Mouse (Mus musculus): ENCODE data around the gene Setdb1. TPM values are rescaled to one million over a fixed set of nuclear protein-coding genes. Genes with fewer than 3 reads are reported as not detected.
"Not testable (repeated sequence)": the region's sequence is repeated elsewhere in the genome, so short reads cannot be mapped to it uniquely, and the experiment has no call there.

Gene Setdb1
- polyA plus RNA-seq, 1 experiment from 2014 or later: 63.7 TPM

- no peak for ATAC-seq (ENCODE audit: insufficient number of reproducible peaks, insufficient read depth, low FRiP score, low TSS enrichment, low read depth)
- Histone ChIP-seq H3K4me2 (no peak overlapping the region), H3K4me3 (replicated peaks) (no peak overlapping the region), H3K9ac (replicated peaks) (no peak overlapping the region), H3K27me3 (no peaks in the 10 kb centered on the region), H3K36me3 (peaks cover 93% of the 10 kb centered on the region), H3K4me1 (replicated peaks) (no peaks in the 10 kb centered on the region), H3K27ac (no peak overlapping the region), H3K9me3 (peaks cover 7% of the 10 kb centered on the region; the same call in 1 of the 2 replicates)
- WGBS: 93% methylated on average over 7 of the region's 7 CpGs
Observed at GRCm38 (mm10) chr3:95346454-95346853, 10.5 kb downstream of the Setdb1 start.

GRCm38 (mm10) chr3:95343356-95344000, 13.5 kb downstream of the Setdb1 start:
- H3K27ac ChIP-seq; H3K9me3 ChIP-seq; H3K4me3 ChIP-seq (replicated peaks); ATAC-seq (ENCODE audit: insufficient number of reproducible peaks, insufficient read depth, low FRiP score, low TSS enrichment, low read depth); H3K4me2 ChIP-seq; H3K4me1 ChIP-seq (replicated peaks); H3K27me3 ChIP-seq; H3K9ac ChIP-seq (replicated peaks): not testable (repeated sequence)
- 96% methylated on average over 9 of the region's 9 CpGs for WGBS
- H3K36me3 ChIP-seq: peaks cover 94% of the 10 kb centered on the region

GRCm38 (mm10) chr3:95338251-95338650, 18.8 kb downstream of the Setdb1 start:
- ATAC-seq (ENCODE audit: insufficient number of reproducible peaks, insufficient read depth, low FRiP score, low TSS enrichment, low read depth): no peak
- no peak overlapping the region for H3K27ac ChIP-seq
- WGBS: 95% methylated on average over 4 of the region's 4 CpGs
- peaks cover 100% of the 10 kb centered on the region for H3K36me3 ChIP-seq
- H3K4me2 ChIP-seq: no peak overlapping the region
- no peak overlapping the region for H3K4me3 ChIP-seq (replicated peaks)
- no peaks in the 10 kb centered on the region for H3K27me3 ChIP-seq
- no peak overlapping the region for H3K9ac ChIP-seq (replicated peaks)
- H3K4me1 ChIP-seq (replicated peaks): no peaks in the 10 kb centered on the region
- H3K9me3 ChIP-seq: 0 out of 2 replicates have a peak, but pooled peaks cover 3% of the 10 kb centered on the region

- Histone ChIP-seq H3K27ac (no peak overlapping the region), H3K4me2 (no peak overlapping the region), H3K4me3 (replicated peaks) (no peak overlapping the region), H3K9me3 (0 out of 2 replicates have a peak, but pooled peaks cover 3% of the 10 kb centered on the region), H3K27me3 (no peaks in the 10 kb centered on the region), H3K36me3 (peaks cover 100% of the 10 kb centered on the region), H3K4me1 (replicated peaks) (no peaks in the 10 kb centered on the region), H3K9ac (replicated peaks) (no peak overlapping the region)
- ATAC-seq (ENCODE audit: insufficient number of reproducible peaks, insufficient read depth, low FRiP score, low TSS enrichment, low read depth): no peak
- WGBS: 97% methylated on average over 4 of the region's 4 CpGs
Observed at GRCm38 (mm10) chr3:95337345-95337744, 19.7 kb downstream of the Setdb1 start.

- no peak overlapping the region for H3K9ac ChIP-seq (replicated peaks)
- WGBS: 86% methylated on average over 1 of the region's 1 CpGs
- H3K27ac ChIP-seq: no peak overlapping the region
- peaks cover 92% of the 10 kb centered on the region for H3K36me3 ChIP-seq
- no peak overlapping the region for H3K4me2 ChIP-seq
- ATAC-seq (ENCODE audit: insufficient number of reproducible peaks, insufficient read depth, low FRiP score, low TSS enrichment, low read depth): no peak
- H3K4me1 ChIP-seq (replicated peaks): no peaks in the 10 kb centered on the region
- no peak overlapping the region for H3K4me3 ChIP-seq (replicated peaks)
- no peaks in the 10 kb centered on the region for H3K9me3 ChIP-seq
- no peaks in the 10 kb centered on the region for H3K27me3 ChIP-seq
Observed at GRCm38 (mm10) chr3:95331528-95331927, 25.5 kb downstream of the Setdb1 start.

GRCm38 (mm10) chr3:95328803-95329404, 28.1 kb downstream of the Setdb1 start:
- Histone ChIP-seq H3K4me2 (no peak overlapping the region), H3K36me3 (peaks cover 92% of the 10 kb centered on the region), H3K4me3 (replicated peaks) (no peak overlapping the region), H3K9me3 (no peaks in the 10 kb centered on the region), H3K27ac (no peak overlapping the region), H3K27me3 (no peaks in the 10 kb centered on the region), H3K4me1 (replicated peaks) (no peaks in the 10 kb centered on the region), H3K9ac (replicated peaks) (no peak overlapping the region)
- ATAC-seq (ENCODE audit: insufficient number of reproducible peaks, insufficient read depth, low FRiP score, low TSS enrichment, low read depth): no peak
- 86% methylated on average over 1 of the region's 1 CpGs for WGBS

GRCm38 (mm10) chr3:95324454-95325144, 32.4 kb downstream of the Setdb1 start:
- no peaks in the 10 kb centered on the region for H3K9me3 ChIP-seq
- H3K4me3 ChIP-seq (replicated peaks): no peak overlapping the region
- ATAC-seq (ENCODE audit: insufficient number of reproducible peaks, insufficient read depth, low FRiP score, low TSS enrichment, low read depth): no peak
- H3K27me3 ChIP-seq: no peaks in the 10 kb centered on the region
- no peaks in the 10 kb centered on the region for H3K4me1 ChIP-seq (replicated peaks)
- no peak overlapping the region for H3K27ac ChIP-seq
- 91% methylated on average over 6 of the region's 6 CpGs for WGBS
- H3K36me3 ChIP-seq: peaks cover 96% of the 10 kb centered on the region
- no peak overlapping the region for H3K9ac ChIP-seq (replicated peaks)
- no peak overlapping the region for H3K4me2 ChIP-seq

- peaks cover 6% of the 10 kb centered on the region for H3K4me1 ChIP-seq (replicated peaks)
- H3K9ac ChIP-seq (replicated peaks): no peak overlapping the region
- no peaks in the 10 kb centered on the region for H3K27me3 ChIP-seq
- H3K27ac ChIP-seq: no peak overlapping the region
- H3K4me2 ChIP-seq: no peak overlapping the region
- WGBS: 95% methylated on average over 3 of the region's 3 CpGs
- H3K36me3 ChIP-seq: peaks cover 92% of the 10 kb centered on the region
- ATAC-seq (ENCODE audit: insufficient number of reproducible peaks, insufficient read depth, low FRiP score, low TSS enrichment, low read depth): no peak
- no peak overlapping the region for H3K4me3 ChIP-seq (replicated peaks)
- no peaks in the 10 kb centered on the region for H3K9me3 ChIP-seq
Observed at GRCm38 (mm10) chr3:95323429-95323828, 33.6 kb downstream of the Setdb1 start.

- Histone ChIP-seq H3K9ac (replicated peaks) (no peak overlapping the region), H3K27me3 (no peaks in the 10 kb centered on the region), H3K4me3 (replicated peaks) (no peak overlapping the region), H3K4me2 (no peak overlapping the region), H3K4me1 (replicated peaks) (peaks cover 27% of the 10 kb centered on the region), H3K9me3 (no peaks in the 10 kb centered on the region), H3K36me3 (peaks cover 60% of the 10 kb centered on the region), H3K27ac (no peak overlapping the region)
- no peak for ATAC-seq (ENCODE audit: insufficient number of reproducible peaks, insufficient read depth, low FRiP score, low TSS enrichment, low read depth)
- 77% methylated on average over 12 of the region's 12 CpGs for WGBS
Observed at GRCm38 (mm10) chr3:95319701-95320625, 37.0 kb downstream of the Setdb1 start.

- WGBS: 74% methylated on average over 2 of the region's 2 CpGs
- H3K4me2 ChIP-seq: no peak overlapping the region
- no peak for ATAC-seq (ENCODE audit: insufficient number of reproducible peaks, insufficient read depth, low FRiP score, low TSS enrichment, low read depth)
- no peak overlapping the region for H3K9ac ChIP-seq (replicated peaks)
- H3K36me3 ChIP-seq: peaks cover 51% of the 10 kb centered on the region
- no peaks in the 10 kb centered on the region for H3K27me3 ChIP-seq
- no peaks in the 10 kb centered on the region for H3K9me3 ChIP-seq
- no peak overlapping the region for H3K27ac ChIP-seq
- peaks cover 27% of the 10 kb centered on the region for H3K4me1 ChIP-seq (replicated peaks)
- H3K4me3 ChIP-seq (replicated peaks): no peak overlapping the region
Observed at GRCm38 (mm10) chr3:95319110-95319509, 37.9 kb downstream of the Setdb1 start.

GRCm38 (mm10) chr3:95318548-95318947, 38.5 kb downstream of the Setdb1 start:
- Histone ChIP-seq H3K9ac (replicated peaks) (no peak overlapping the region), H3K4me3 (replicated peaks) (no peak overlapping the region), H3K36me3 (peaks cover 46% of the 10 kb centered on the region), H3K9me3 (no peaks in the 10 kb centered on the region), H3K27ac (0 out of 2 replicates have a peak overlapping the region, but pooled peaks have one; percentile 50), H3K4me2 (no peak overlapping the region), H3K4me1 (replicated peaks) (peaks cover 27% of the 10 kb centered on the region), H3K27me3 (no peaks in the 10 kb centered on the region)
- 51% methylated on average over 6 of the region's 6 CpGs for WGBS
- no peak for ATAC-seq (ENCODE audit: insufficient number of reproducible peaks, insufficient read depth, low FRiP score, low TSS enrichment, low read depth)

Measured in limb, embryonic 12.5 days (tissue).